Comparison of ENCODE assay signal across 14 mouse cellular contexts in the genomic region with DNA sequence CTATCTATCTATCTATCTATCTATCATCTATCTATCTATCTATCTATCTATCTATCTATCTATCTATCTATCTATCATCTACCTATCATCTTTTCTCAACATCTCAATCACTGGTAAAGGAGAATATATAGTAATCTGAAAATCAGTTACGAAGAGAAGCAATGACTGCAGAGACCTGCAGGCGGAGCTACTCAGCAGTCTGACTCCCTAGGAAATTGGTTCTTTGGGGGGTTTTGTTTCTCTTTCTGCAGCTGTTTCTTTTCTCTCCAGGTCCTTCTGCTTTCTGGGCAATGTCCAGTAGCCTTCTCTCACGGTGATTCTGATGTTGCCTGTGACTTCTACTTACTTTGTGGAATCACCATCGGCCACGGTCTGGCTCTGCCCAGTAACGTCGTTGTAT.
DNase-seq lines count a peak whose midpoint lies in the region; ATAC-seq lines count a peak whose summit lies in the region.
"Had no signal": no experiment of that assay in that cellular context is flagged by ENCODE, and none has a peak within 500 bp of the region (broad histone marks: within the 10 kb centered on the region; RNA-seq: fewer than 3 reads in every experiment).

No protein-coding gene starts in this region.

- H3K27me3 ChIP-seq in embryonic facial prominence, embryonic 11.5 days (ENCODE audit: control insufficient read depth, insufficient read depth, low read length) = no peaks in the 10 kb centered on the region
- H3K27me3 ChIP-seq in embryonic facial prominence, embryonic 10.5 days (replicated peaks; ENCODE audit: low read depth, poor library complexity, severe bottlenecking) = 0 out of 2 replicates have a peak, but pooled peaks cover 3% of the 10 kb centered on the region
- H3K27me3 ChIP-seq in kidney, embryonic 16.5 days (ENCODE audit: insufficient read depth, low read length) = no peaks in the 10 kb centered on the region
- H3K27me3 ChIP-seq: hindbrain, embryonic 12.5 days; liver, embryonic 12.5 days had no signal

- no peak overlapping the region for H3K4me2 ChIP-seq in embryonic facial prominence, embryonic 11.5 days (ENCODE audit: low read depth, low read length)
- peak overlapping the region; percentile 19; the same call in 1 of the 2 replicates for H3K4me2 ChIP-seq in kidney, embryonic 16.5 days (replicated peaks; ENCODE audit: low read depth, low read length)
- H3K4me2 ChIP-seq: hindbrain, embryonic 12.5 days; liver, embryonic 12.5 days; neural tube, embryonic 13.5 days had no signal

- no peak overlapping the region for H3K27ac ChIP-seq in embryonic facial prominence, embryonic 11.5 days (replicated peaks; ENCODE audit: low read depth, low read length)
- H3K27ac ChIP-seq in embryonic facial prominence, embryonic 10.5 days (replicated peaks) = no peak overlapping the region
- H3K27ac ChIP-seq in kidney, embryonic 16.5 days (ENCODE audit: low read length) = peak overlapping the region; percentile 57
- H3K27ac ChIP-seq: hindbrain, embryonic 12.5 days; liver, embryonic 12.5 days; macrophage; neural tube, embryonic 13.5 days had no signal

- no peak overlapping the region for H3K9ac ChIP-seq in embryonic facial prominence, embryonic 11.5 days (replicated peaks; ENCODE audit: low read length)
- no peak overlapping the region for H3K9ac ChIP-seq in kidney, embryonic 16.5 days (replicated peaks; ENCODE audit: low read length)
- H3K9ac ChIP-seq: hindbrain, embryonic 12.5 days; liver, embryonic 12.5 days; neural tube, embryonic 13.5 days had no signal

- no peaks in the 10 kb centered on the region for H3K4me1 ChIP-seq in embryonic facial prominence, embryonic 11.5 days (ENCODE audit: control insufficient read depth, insufficient read depth, low read length)
- peaks cover 14% of the 10 kb centered on the region for H3K4me1 ChIP-seq in embryonic facial prominence, embryonic 10.5 days
- H3K4me1 ChIP-seq in kidney, embryonic 16.5 days (ENCODE audit: insufficient read depth, low read length) = peaks cover 16% of the 10 kb centered on the region
- H3K4me1 ChIP-seq: liver, embryonic 12.5 days had no signal

- H3K36me3 ChIP-seq in embryonic facial prominence, embryonic 11.5 days (replicated peaks; ENCODE audit: control insufficient read depth, insufficient read depth, low read depth, low read length) = no peaks in the 10 kb centered on the region
- H3K36me3 ChIP-seq in embryonic facial prominence, embryonic 10.5 days (replicated peaks) = no peaks in the 10 kb centered on the region
- H3K36me3 ChIP-seq in kidney, embryonic 16.5 days (ENCODE audit: insufficient read depth, low read length) = no peaks in the 10 kb centered on the region
- H3K36me3 ChIP-seq: hindbrain, embryonic 12.5 days; liver, embryonic 12.5 days; neural tube, embryonic 13.5 days had no signal

- DNase-seq in embryonic facial prominence, embryonic 11.5 days (ENCODE audit: low spot score) = peak; percentile 25
- no peak for DNase-seq in embryonic facial prominence, embryonic 10.5 days (ENCODE audit: low spot score)
- no peak for DNase-seq in kidney, adult 8-10 months
- peak; percentile 9 for DNase-seq in lung, postnatal 10 days
- no peak for DNase-seq in lung, adult 18-20 months
- DNase-seq in retina, postnatal 1 day = peak; percentile 18
- DNase-seq in spleen, postnatal 10 days (ENCODE audit: low spot score in 2 of 2) = no peak
- DNase-seq: cerebellum, adult 11 months; cerebellum, postnatal 36 days had no signal

- no peak overlapping the region for H3K4me3 ChIP-seq in embryonic facial prominence, embryonic 11.5 days (ENCODE audit: low read depth, low read length)
- H3K4me3 ChIP-seq in embryonic facial prominence, embryonic 10.5 days = no peak overlapping the region
- H3K4me3 ChIP-seq in kidney, embryonic 16.5 days (ENCODE audit: low read length) = no peak overlapping the region
- H3K4me3 ChIP-seq: hindbrain, embryonic 12.5 days; liver, embryonic 12.5 days; neural tube, embryonic 13.5 days had no signal

- ATAC-seq in embryonic facial prominence, embryonic 11.5 days (replicated peaks; ENCODE audit: insufficient number of reproducible peaks, low FRiP score, low TSS enrichment, low read depth) = no peak
- ATAC-seq in kidney, embryonic 16.5 days (ENCODE audit: low FRiP score, low TSS enrichment) = no peak
- ATAC-seq: liver, embryonic 12.5 days had no signal

- 76% methylated on average over 7 of the region's 7 CpGs for WGBS in embryonic facial prominence, embryonic 11.5 days
- WGBS in embryonic facial prominence, embryonic 10.5 days = 81% methylated on average over 7 of the region's 7 CpGs
- 36% methylated on average over 7 of the region's 7 CpGs for WGBS in kidney, embryonic 16.5 days

- H3K9me3 ChIP-seq in embryonic facial prominence, embryonic 11.5 days (replicated peaks; ENCODE audit: control insufficient read depth, low read length) = no peaks in the 10 kb centered on the region
- no peaks in the 10 kb centered on the region for H3K9me3 ChIP-seq in embryonic facial prominence, embryonic 10.5 days
- H3K9me3 ChIP-seq in kidney, embryonic 16.5 days (ENCODE audit: low read length) = no peaks in the 10 kb centered on the region
- H3K9me3 ChIP-seq: hindbrain, embryonic 12.5 days; liver, embryonic 12.5 days; neural tube, embryonic 13.5 days had no signal

Comparison
In these comparisons a context has a peak if more than half of its experiments do, and no peak if none do; other contexts are left out.
1. DNase-seq: peak in embryonic facial prominence, embryonic 11.5 days (single experiment), lung, postnatal 10 days (single experiment) and retina, postnatal 1 day (single experiment); none in embryonic facial prominence, embryonic 10.5 days (single experiment), kidney, adult 8-10 months (0 of 2), lung, adult 18-20 months (0 of 2) and spleen, postnatal 10 days (0 of 2).